Mouse (Mus musculus) C3H10T1/2 (cell line): ENCODE measurements around the gene Gm8660. TPM values are rescaled to one million over a fixed set of nuclear protein-coding genes. Genes with fewer than 3 reads are reported as not detected.

Source experiments
- polyA plus RNA-seq, 2 experiments: library from polyadenylated mRNA; unstranded; fragments of >200 nt; fragmentation: generic; extraction: Trizol; gene quantifications; one replicate each; pipeline ENCODE4 v1.2.1; 2012; ENCODE audit warnings: missing spikeins in 2 of 2

Gene Gm8660
- not detected for polyA plus RNA-seq

GRCm38 (mm10) chr7:22370939-22371338, at the start of gene Gm8660:
Gm8660 (minus strand) TSS chr7:22371039.

GRCm38 (mm10) chr7:22413283-22413682, 42.4 kb upstream of the Gm8660 start, which contains the start of gene Vmn1r148:
Vmn1r148 (plus strand) TSS chr7:22413583.

GRCm38 (mm10) chr7:22329617-22330016, 41.2 kb downstream of the Gm8660 start, which contains the start of gene Gm4187:
Gm4187 (minus strand) TSS chr7:22329717.

Other genes starting within 250 kb of the Gm8660 start
- gene Gm10666, start 236.3 kb downstream of the Gm8660 start, polyA plus RNA-seq = not detected
- gene Vmn1r142, start 207.0 kb downstream of the Gm8660 start, polyA plus RNA-seq = not detected
- not detected for gene Vmn1r143, start 181.7 kb downstream of the Gm8660 start, polyA plus RNA-seq
- gene Gm8653, start 169.8 kb downstream of the Gm8660 start, polyA plus RNA-seq = not detected
- gene Gm8453, start 141.6 kb downstream of the Gm8660 start, polyA plus RNA-seq = not detected
- not detected for gene Gm4187, start 41.3 kb downstream of the Gm8660 start, polyA plus RNA-seq
- gene Vmn1r148, start 42.5 kb upstream of the Gm8660 start, polyA plus RNA-seq = not detected
- gene Vmn1r149, start 67.2 kb upstream of the Gm8660 start, polyA plus RNA-seq = not detected
- not detected for gene Gm10665, start 93.0 kb upstream of the Gm8660 start, polyA plus RNA-seq
- gene Vmn1r151, start 128.6 kb upstream of the Gm8660 start, polyA plus RNA-seq = not detected
- not detected for gene Vmn1r152, start 151.9 kb upstream of the Gm8660 start, polyA plus RNA-seq
- gene Gm8677, start 163.8 kb upstream of the Gm8660 start, polyA plus RNA-seq = not detected
- gene Gm4201, start 194.3 kb upstream of the Gm8660 start, polyA plus RNA-seq = not detected
- not detected for gene Gm4565, start 217.1 kb upstream of the Gm8660 start, polyA plus RNA-seq